Mouse (Mus musculus) brain, embryonic 14.5 days (tissue): ENCODE results near the gene Pkn3.
A peak's percentile ranks its signal among the peaks of the same experiment; 100 is the strongest.

ENCODE experiments used
- CTCF ChIP-seq: fragments of 200-500 bp; IDR thresholded peaks from 2 replicates; pipeline ENCODE4 v1.5.1; 2012; ENCODE audit warnings: inconsistent platforms, mild to moderate bottlenecking, moderate library complexity, borderline replicate concordance; ENCODE audit not compliant: insufficient read depth, insufficient read length; ENCODE audit errors: extremely low read depth
- POLR2A ChIP-seq: fragments of 200-500 bp; IDR thresholded peaks from 2 replicates; pipeline ENCODE4 v1.6.1; 2012; ENCODE audit warnings: mild to moderate bottlenecking, inconsistent platforms, borderline replicate concordance; ENCODE audit not compliant: poor library complexity, insufficient read depth, insufficient read length, severe bottlenecking; ENCODE audit errors: extremely low read depth

DNA sequence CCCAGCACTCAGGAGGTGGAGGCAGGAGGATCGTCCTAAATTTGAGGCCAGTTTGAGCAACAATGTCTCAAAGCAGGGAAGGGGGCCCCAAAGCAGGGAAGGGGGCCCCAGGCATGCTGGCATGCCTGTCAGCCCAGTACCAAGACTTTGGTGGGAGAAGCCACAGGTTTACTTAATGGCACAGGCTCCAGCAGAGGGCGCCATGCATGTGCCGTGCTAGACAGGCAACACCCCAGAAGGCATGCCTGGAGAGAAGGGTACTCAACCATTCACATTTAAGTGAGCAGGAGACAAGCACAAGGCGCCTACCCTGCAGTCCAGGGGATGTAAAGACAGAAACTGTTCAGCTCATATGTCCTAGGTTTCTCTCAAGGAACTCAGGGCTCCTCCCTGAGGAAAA, 35.0 kb upstream of the Pkn3 start:
- TF ChIP-seq POLR2A (no peak), CTCF (peak; percentile 89)
